Comparison of ENCODE assay signal across 13 mouse cellular contexts in the genomic region with DNA sequence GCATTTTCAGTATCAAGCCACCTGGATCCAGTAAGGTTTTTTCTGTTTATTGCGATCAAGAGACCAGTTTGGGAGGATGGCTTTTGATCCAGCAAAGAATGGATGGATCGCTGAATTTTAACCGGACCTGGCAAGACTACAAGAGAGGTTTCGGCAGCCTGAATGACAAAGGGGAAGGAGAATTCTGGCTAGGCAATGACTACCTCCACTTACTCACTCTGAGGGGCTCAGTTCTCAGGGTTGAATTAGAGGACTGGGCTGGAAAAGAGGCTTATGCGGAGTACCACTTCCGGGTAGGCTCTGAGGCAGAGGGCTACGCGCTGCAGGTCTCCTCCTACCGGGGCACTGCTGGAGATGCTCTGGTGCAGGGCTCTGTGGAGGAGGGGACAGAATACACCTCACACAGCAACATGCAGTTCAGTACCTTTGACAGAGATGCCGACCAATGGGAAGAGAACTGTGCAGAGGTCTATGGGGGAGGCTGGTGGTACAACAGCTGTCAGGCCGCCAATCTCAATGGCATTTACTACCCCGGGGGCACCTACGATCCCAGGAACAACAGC. TPM values are rescaled to one million over a fixed set of nuclear protein-coding genes. Genes with fewer than 3 reads are reported as not detected.
DNase-seq lines count a peak whose midpoint lies in the region; ATAC-seq and TF ChIP-seq lines count a peak whose summit lies in the region.
"Had no signal": no experiment of that assay in that cellular context is flagged by ENCODE, and none has a peak within 500 bp of the region (broad histone marks: within the 10 kb centered on the region; RNA-seq: fewer than 3 reads in every experiment).

No protein-coding gene starts in this region.

- TF ChIP-seq CTCF in intestine, postnatal 0 days (IDR thresholded peaks at IDR 0.05; ENCODE audit: low read depth), result no peak
- no peak for TF ChIP-seq CTCF in forebrain, postnatal 0 days (IDR thresholded peaks at IDR 0.05; ENCODE audit: low read depth)

- DNase-seq in intestine, embryonic 14.5 days (ENCODE audit: low spot score), result peak; percentile 48
- DNase-seq in embryonic facial prominence, embryonic 11.5 days (ENCODE audit: low spot score), result peak; percentile 23
- no peak for DNase-seq in forebrain, postnatal 0 days
- peak; percentile 18 for DNase-seq in midbrain, embryonic 14.5 days
- DNase-seq in right cerebral cortex, postnatal 14 days, result no peak
- no peak for DNase-seq in urinary bladder, postnatal 14 days (ENCODE audit: low spot score)
- DNase-seq: right cerebral cortex, postnatal 4 days had no signal

- no peaks in the 10 kb centered on the region for H3K4me1 ChIP-seq in intestine, embryonic 14.5 days (replicated peaks; ENCODE audit: control insufficient read depth, insufficient read depth, low read length)
- no peaks in the 10 kb centered on the region for H3K4me1 ChIP-seq in intestine, postnatal 0 days (replicated peaks; ENCODE audit: control insufficient read depth, insufficient read depth, low read length)
- no peaks in the 10 kb centered on the region for H3K4me1 ChIP-seq in embryonic facial prominence, embryonic 11.5 days (ENCODE audit: control insufficient read depth, insufficient read depth, low read length)
- no peaks in the 10 kb centered on the region for H3K4me1 ChIP-seq in forebrain, postnatal 0 days (ENCODE audit: insufficient read depth)
- H3K4me1 ChIP-seq in midbrain, embryonic 14.5 days (ENCODE audit: control insufficient read depth, insufficient read depth, low read length), result 0 out of 2 replicates have a peak, but pooled peaks cover 5% of the 10 kb centered on the region
- H3K4me1 ChIP-seq: megakaryocyte, embryonic 14.5 days had no signal

- no peaks in the 10 kb centered on the region for H3K9me3 ChIP-seq in intestine, embryonic 14.5 days (ENCODE audit: control insufficient read depth, low read length)
- H3K9me3 ChIP-seq in intestine, postnatal 0 days (ENCODE audit: control insufficient read depth), result no peaks in the 10 kb centered on the region
- H3K9me3 ChIP-seq in embryonic facial prominence, embryonic 11.5 days (replicated peaks; ENCODE audit: control insufficient read depth, low read length), result no peaks in the 10 kb centered on the region
- no peaks in the 10 kb centered on the region for H3K9me3 ChIP-seq in forebrain, postnatal 0 days (ENCODE audit: low read length)
- H3K9me3 ChIP-seq in midbrain, embryonic 14.5 days (ENCODE audit: control insufficient read depth, low read length), result no peaks in the 10 kb centered on the region
- H3K9me3 ChIP-seq: G1E had no signal

- no peak overlapping the region for H3K4me2 ChIP-seq in intestine, embryonic 14.5 days (ENCODE audit: low read length)
- H3K4me2 ChIP-seq in intestine, postnatal 0 days (replicated peaks; ENCODE audit: low read depth), result no peak overlapping the region
- peak overlapping the region; percentile 14 for H3K4me2 ChIP-seq in embryonic facial prominence, embryonic 11.5 days (ENCODE audit: low read depth, low read length)
- peak overlapping the region; percentile 18 for H3K4me2 ChIP-seq in forebrain, postnatal 0 days (ENCODE audit: low read depth)
- H3K4me2 ChIP-seq in midbrain, embryonic 14.5 days (ENCODE audit: low read length), result peak overlapping the region; percentile 41

- no peaks in the 10 kb centered on the region for H3K27me3 ChIP-seq in intestine, embryonic 14.5 days (replicated peaks; ENCODE audit: control insufficient read depth, insufficient read depth, low read length)
- no peaks in the 10 kb centered on the region for H3K27me3 ChIP-seq in intestine, postnatal 0 days (replicated peaks; ENCODE audit: control insufficient read depth, insufficient read depth, low read length)
- H3K27me3 ChIP-seq in embryonic facial prominence, embryonic 11.5 days (ENCODE audit: control insufficient read depth, insufficient read depth, low read length), result no peaks in the 10 kb centered on the region
- no peaks in the 10 kb centered on the region for H3K27me3 ChIP-seq in forebrain, postnatal 0 days (ENCODE audit: insufficient read depth, low read length)
- H3K27me3 ChIP-seq in midbrain, embryonic 14.5 days (ENCODE audit: control insufficient read depth, insufficient read depth, low read length), result no peaks in the 10 kb centered on the region

- WGBS in intestine, embryonic 14.5 days, result 53% methylated on average over 13 of the region's 13 CpGs
- WGBS in intestine, postnatal 0 days, result 67% methylated on average over 13 of the region's 13 CpGs
- WGBS in embryonic facial prominence, embryonic 11.5 days, result 37% methylated on average over 13 of the region's 13 CpGs
- 39% methylated on average over 13 of the region's 13 CpGs for WGBS in forebrain, postnatal 0 days
- 40% methylated on average over 13 of the region's 13 CpGs for whole genome bisulfite sequencing in midbrain, embryonic 14.5 days

- ATAC-seq in intestine, embryonic 14.5 days (replicated peaks; ENCODE audit: low FRiP score, low TSS enrichment, low read depth), result no peak
- ATAC-seq in intestine, postnatal 0 days, result no peak
- ATAC-seq in embryonic facial prominence, embryonic 11.5 days (replicated peaks; ENCODE audit: insufficient number of reproducible peaks, low FRiP score, low TSS enrichment, low read depth), result peak; percentile 72
- ATAC-seq in forebrain, postnatal 0 days, result 0 out of 2 replicates have a peak, but pooled peaks have one; percentile 29
- ATAC-seq in midbrain, embryonic 14.5 days (ENCODE audit: low FRiP score, low TSS enrichment), result 0 out of 2 replicates have a peak, but pooled peaks have one; percentile 11
- ATAC-seq in erythroblast, adult 5-6 weeks (replicated peaks; ENCODE audit: low FRiP score, poor library complexity, severe bottlenecking), result no peak

- H3K36me3 ChIP-seq in intestine, embryonic 14.5 days (ENCODE audit: control insufficient read depth, insufficient read depth, low read length), result no peaks in the 10 kb centered on the region
- H3K36me3 ChIP-seq in intestine, postnatal 0 days (ENCODE audit: control insufficient read depth, insufficient read depth), result no peaks in the 10 kb centered on the region
- H3K36me3 ChIP-seq in embryonic facial prominence, embryonic 11.5 days (replicated peaks; ENCODE audit: control insufficient read depth, insufficient read depth, low read depth, low read length), result no peaks in the 10 kb centered on the region
- no peaks in the 10 kb centered on the region for H3K36me3 ChIP-seq in forebrain, postnatal 0 days (ENCODE audit: insufficient read depth)
- no peaks in the 10 kb centered on the region for H3K36me3 ChIP-seq in midbrain, embryonic 14.5 days (ENCODE audit: control insufficient read depth, insufficient read depth, low read length)
- H3K36me3 ChIP-seq: G1E had no signal

- H3K27ac ChIP-seq in intestine, embryonic 14.5 days (ENCODE audit: low read depth), result no peak overlapping the region
- no peak overlapping the region for H3K27ac ChIP-seq in intestine, postnatal 0 days (ENCODE audit: low read depth, low read length)
- no peak overlapping the region for H3K27ac ChIP-seq in embryonic facial prominence, embryonic 11.5 days (replicated peaks; ENCODE audit: low read depth, low read length)
- H3K27ac ChIP-seq in forebrain, postnatal 0 days (ENCODE audit: low read depth, low read length), result no peak overlapping the region
- H3K27ac ChIP-seq in midbrain, embryonic 14.5 days (replicated peaks; ENCODE audit: low read depth, low read length), result no peak overlapping the region

- no peak overlapping the region for H3K9ac ChIP-seq in intestine, embryonic 14.5 days (ENCODE audit: low read length)
- H3K9ac ChIP-seq in intestine, postnatal 0 days (ENCODE audit: low read depth, low read length), result no peak overlapping the region
- no peak overlapping the region for H3K9ac ChIP-seq in embryonic facial prominence, embryonic 11.5 days (replicated peaks; ENCODE audit: low read length)
- no peak overlapping the region for H3K9ac ChIP-seq in forebrain, postnatal 0 days
- no peak overlapping the region for H3K9ac ChIP-seq in midbrain, embryonic 14.5 days (replicated peaks; ENCODE audit: low read length)

- no peak overlapping the region for H3K4me3 ChIP-seq in intestine, embryonic 14.5 days (ENCODE audit: low read depth, low read length)
- H3K4me3 ChIP-seq in intestine, postnatal 0 days (ENCODE audit: low read depth, low read length), result no peak overlapping the region
- no peak overlapping the region for H3K4me3 ChIP-seq in embryonic facial prominence, embryonic 11.5 days (ENCODE audit: low read depth, low read length)
- peak overlapping the region; percentile 4; the same call in 1 of the 2 replicates for H3K4me3 ChIP-seq in forebrain, postnatal 0 days (ENCODE audit: low read depth, low read length)
- H3K4me3 ChIP-seq in midbrain, embryonic 14.5 days (replicated peaks; ENCODE audit: low read depth, low read length), result no peak overlapping the region
- H3K4me3 ChIP-seq: megakaryocyte, embryonic 14.5 days had no signal

RNA-seq across cellular contexts. Expression of a gene that starts 7.0 kb away (rescaled TPM):
- polyA plus RNA-seq in intestine, embryonic 14.5 days (2014; fragmentation: Nextera tagmentation; extraction: Ambion mirVana), result 0.11 and 0.24 TPM in 2 replicates
- polyA plus RNA-seq in intestine, postnatal 0 days (2015; fragmentation: Nextera tagmentation; extraction: Ambion mirVana), result 18.3 and 22.8 TPM in 2 replicates
- 0.10 TPM in 1 of 2 replicates, not detected in the other for polyA plus RNA-seq in embryonic facial prominence, embryonic 11.5 days (2014; fragmentation: Nextera tagmentation; extraction: Ambion mirVana)
- 0.38 TPM in 1 of 2 replicates, not detected in the other for total RNA-seq in forebrain, postnatal 0 days (2014; rRNA removed)
- 0.10 TPM in 1 of 2 replicates, not detected in the other for polyA plus RNA-seq in forebrain, postnatal 0 days (2015; fragmentation: Nextera tagmentation; extraction: Ambion mirVana)
- polyA plus RNA-seq in midbrain, embryonic 14.5 days (2014; fragmentation: Nextera tagmentation; extraction: Ambion mirVana), result 0.09 TPM in 1 of 2 replicates, not detected in the other
- not detected in 2 replicates for total RNA-seq in erythroblast, adult 5-6 weeks (2015; ENCODE audit: low replicate concordance)
- total RNA-seq in erythroblast, adult 5-6 weeks (2017; ENCODE audit: low replicate concordance), result not detected in 2 replicates
- total RNA-seq: hematopoietic stem cell, adult 5-6 weeks had no signal
- polyA plus RNA-seq: G1E had no signal

RNA-seq across cellular contexts. Expression of a gene that starts 16.8 kb away (rescaled TPM):
- 1.2 TPM in 2 replicates for polyA plus RNA-seq in intestine, embryonic 14.5 days (2014; fragmentation: Nextera tagmentation; extraction: Ambion mirVana)
- polyA plus RNA-seq in intestine, postnatal 0 days (2015; fragmentation: Nextera tagmentation; extraction: Ambion mirVana), result 7.5 and 8.7 TPM in 2 replicates
- polyA plus RNA-seq in embryonic facial prominence, embryonic 11.5 days (2014; fragmentation: Nextera tagmentation; extraction: Ambion mirVana), result 0.08 and 0.14 TPM in 2 replicates
- not detected in 2 replicates for total RNA-seq in forebrain, postnatal 0 days (2014; rRNA removed)
- polyA plus RNA-seq in forebrain, postnatal 0 days (2015; fragmentation: Nextera tagmentation; extraction: Ambion mirVana), result not detected in 2 replicates
- not detected in 2 replicates for polyA plus RNA-seq in midbrain, embryonic 14.5 days (2014; fragmentation: Nextera tagmentation; extraction: Ambion mirVana)
- not detected in 2 replicates for total RNA-seq in erythroblast, adult 5-6 weeks (2015; ENCODE audit: low replicate concordance)
- not detected in 2 replicates for total RNA-seq in erythroblast, adult 5-6 weeks (2017; ENCODE audit: low replicate concordance)
- total RNA-seq: hematopoietic stem cell, adult 5-6 weeks had no signal
- polyA plus RNA-seq: frontal cortex, adult 2 months; G1E had no signal

RNA-seq across cellular contexts. Expression of a gene that starts 22.5 kb away (rescaled TPM):
- polyA plus RNA-seq in intestine, embryonic 14.5 days (2014; fragmentation: Nextera tagmentation; extraction: Ambion mirVana), result 97.8 and 109 TPM in 2 replicates
- 36.3 and 38.0 TPM in 2 replicates for polyA plus RNA-seq in intestine, postnatal 0 days (2015; fragmentation: Nextera tagmentation; extraction: Ambion mirVana)
- 141 TPM in 2 replicates for polyA plus RNA-seq in embryonic facial prominence, embryonic 11.5 days (2014; fragmentation: Nextera tagmentation; extraction: Ambion mirVana)
- total RNA-seq in forebrain, postnatal 0 days (2014; rRNA removed), result 90.8 and 94.0 TPM in 2 replicates
- 85.6 and 95.0 TPM in 2 replicates for polyA plus RNA-seq in forebrain, postnatal 0 days (2015; fragmentation: Nextera tagmentation; extraction: Ambion mirVana)
- 103 and 119 TPM in 2 replicates for polyA plus RNA-seq in midbrain, embryonic 14.5 days (2014; fragmentation: Nextera tagmentation; extraction: Ambion mirVana)
- total RNA-seq in erythroblast, adult 5-6 weeks (2015; ENCODE audit: low replicate concordance), result 18.3 and 23.6 TPM in 2 replicates
- total RNA-seq in erythroblast, adult 5-6 weeks (2017; ENCODE audit: low replicate concordance), result 23.4 and 23.8 TPM in 2 replicates

RNA-seq across cellular contexts. Expression of a gene that starts 25.3 kb away (rescaled TPM):
- not detected in 2 replicates for polyA plus RNA-seq in intestine, embryonic 14.5 days (2014; fragmentation: Nextera tagmentation; extraction: Ambion mirVana)
- 1.2 and 1.8 TPM in 2 replicates for polyA plus RNA-seq in intestine, postnatal 0 days (2015; fragmentation: Nextera tagmentation; extraction: Ambion mirVana)
- 0.43 TPM in 1 of 2 replicates, not detected in the other for polyA plus RNA-seq in embryonic facial prominence, embryonic 11.5 days (2014; fragmentation: Nextera tagmentation; extraction: Ambion mirVana)
- 0.19 and 0.62 TPM in 2 replicates for total RNA-seq in forebrain, postnatal 0 days (2014; rRNA removed)
- not detected in 2 replicates for polyA plus RNA-seq in forebrain, postnatal 0 days (2015; fragmentation: Nextera tagmentation; extraction: Ambion mirVana)
- polyA plus RNA-seq in midbrain, embryonic 14.5 days (2014; fragmentation: Nextera tagmentation; extraction: Ambion mirVana), result not detected in 2 replicates
- total RNA-seq in erythroblast, adult 5-6 weeks (2015; ENCODE audit: low replicate concordance), result not detected in 2 replicates
- not detected in 2 replicates for total RNA-seq in erythroblast, adult 5-6 weeks (2017; ENCODE audit: low replicate concordance)
- total RNA-seq: hematopoietic stem cell, adult 5-6 weeks had no signal
- polyA plus RNA-seq: frontal cortex, adult 2 months; G1E had no signal

Comparison
In these comparisons a context has a peak if more than half of its experiments do, and no peak if none do; other contexts are left out.
1. RNA of a gene that starts 7.0 kb away (polyA plus RNA-seq): 18.3 to 22.8 TPM in intestine, postnatal 0 days; 0.11 to 0.24 TPM in intestine, embryonic 14.5 days, 0.10 TPM in forebrain, postnatal 0 days, 0.09 TPM in midbrain, embryonic 14.5 days and 0.10 TPM in embryonic facial prominence, embryonic 11.5 days; every median in the first group is over 10 times any median in the second.
2. ATAC-seq: peak in embryonic facial prominence, embryonic 11.5 days (single experiment), forebrain, postnatal 0 days (single experiment) and midbrain, embryonic 14.5 days (single experiment); none in intestine, embryonic 14.5 days (single experiment), intestine, postnatal 0 days (single experiment) and erythroblast, adult 5-6 weeks (single experiment).
3. DNase-seq: peak in intestine, embryonic 14.5 days (single experiment), embryonic facial prominence, embryonic 11.5 days (single experiment) and midbrain, embryonic 14.5 days (single experiment); none in forebrain, postnatal 0 days (single experiment), right cerebral cortex, postnatal 14 days (single experiment) and urinary bladder, postnatal 14 days (single experiment).
4. H3K4me2 ChIP-seq: peak in embryonic facial prominence, embryonic 11.5 days (single experiment), forebrain, postnatal 0 days (single experiment) and midbrain, embryonic 14.5 days (single experiment); none in intestine, embryonic 14.5 days (single experiment) and intestine, postnatal 0 days (single experiment).